ENCODE assay signal across 9 mouse cellular contexts in genomic region chr17:49512671-49513085, GRCm38 (mm10). TPM values are rescaled to one million over a fixed set of nuclear protein-coding genes. Genes with fewer than 3 reads are reported as not detected.
DNase-seq lines count a peak whose midpoint lies in the region; ATAC-seq lines count a peak whose summit lies in the region.
"Had no signal": no experiment of that assay in that cellular context is flagged by ENCODE, and none has a peak within 500 bp of the region (broad histone marks: within the 10 kb centered on the region; RNA-seq: fewer than 3 reads in every experiment).

No protein-coding gene starts in this region.

- no peaks in the 10 kb centered on the region for H3K36me3 ChIP-seq in kidney, embryonic 14.5 days (ENCODE audit: control insufficient read depth, insufficient read depth, low read length)
- H3K36me3 ChIP-seq in forebrain, embryonic 14.5 days (ENCODE audit: control insufficient read depth, insufficient read depth, low read length): no peaks in the 10 kb centered on the region
- no peaks in the 10 kb centered on the region for H3K36me3 ChIP-seq in lung, embryonic 15.5 days
- H3K36me3 ChIP-seq: embryonic facial prominence, embryonic 12.5 days had no signal

- 0 out of 2 replicates have a peak, but pooled peaks cover 8% of the 10 kb centered on the region for H3K4me1 ChIP-seq in kidney, embryonic 14.5 days (ENCODE audit: control insufficient read depth, insufficient read depth, low read length)
- peaks cover 5% of the 10 kb centered on the region; the same call in 1 of the 2 replicates for H3K4me1 ChIP-seq in forebrain, embryonic 14.5 days (ENCODE audit: control insufficient read depth, insufficient read depth, low read length)
- peaks cover 20% of the 10 kb centered on the region for H3K4me1 ChIP-seq in lung, embryonic 15.5 days

- no peak overlapping the region for H3K4me2 ChIP-seq in kidney, embryonic 14.5 days (replicated peaks; ENCODE audit: low read depth, low read length)
- no peak overlapping the region for H3K4me2 ChIP-seq in forebrain, embryonic 14.5 days (ENCODE audit: low read length)
- H3K4me2 ChIP-seq in lung, embryonic 15.5 days: no peak overlapping the region
- H3K4me2 ChIP-seq: embryonic facial prominence, embryonic 12.5 days had no signal

- peak; percentile 26 for DNase-seq in kidney, adult 11 months
- DNase-seq in adrenal gland, adult 8-10 months: peak; percentile 27
- DNase-seq in forebrain, embryonic 14.5 days (ENCODE audit: low spot score): peak; percentile 85
- no peak for DNase-seq in spleen, adult 18-20 months
- DNase-seq in gastrocnemius, postnatal 10 days: no peak
- DNase-seq in right cerebral cortex, adult 2 months (ENCODE audit: low spot score in 2 of 2): no peak

- H3K9me3 ChIP-seq in kidney, embryonic 14.5 days (ENCODE audit: control insufficient read depth, low read length): no peaks in the 10 kb centered on the region
- no peaks in the 10 kb centered on the region for H3K9me3 ChIP-seq in forebrain, embryonic 14.5 days (replicated peaks; ENCODE audit: control insufficient read depth, low read length)
- H3K9me3 ChIP-seq in lung, embryonic 15.5 days: no peaks in the 10 kb centered on the region
- H3K9me3 ChIP-seq: embryonic facial prominence, embryonic 12.5 days had no signal

- no peak for ATAC-seq in kidney, embryonic 14.5 days (ENCODE audit: low FRiP score, low TSS enrichment)
- ATAC-seq in forebrain, embryonic 14.5 days: peak; percentile 90
- 0 out of 2 replicates have a peak, but pooled peaks have one; percentile 20 for ATAC-seq in lung, embryonic 15.5 days (ENCODE audit: borderline replicate concordance, extremely low read depth, low FRiP score, low TSS enrichment)

- H3K27me3 ChIP-seq in kidney, embryonic 14.5 days (ENCODE audit: control insufficient read depth, insufficient read depth, low read length): no peaks in the 10 kb centered on the region
- H3K27me3 ChIP-seq in forebrain, embryonic 14.5 days (replicated peaks; ENCODE audit: control insufficient read depth, insufficient read depth, low read length): no peaks in the 10 kb centered on the region
- no peaks in the 10 kb centered on the region for H3K27me3 ChIP-seq in lung, embryonic 15.5 days
- H3K27me3 ChIP-seq: embryonic facial prominence, embryonic 12.5 days had no signal

- 66% methylated on average over 5 of the region's 5 CpGs for WGBS in kidney, embryonic 14.5 days
- WGBS in forebrain, embryonic 14.5 days: 16% methylated on average over 5 of the region's 5 CpGs
- WGBS in lung, embryonic 15.5 days: 22% methylated on average over 5 of the region's 5 CpGs

- no peak overlapping the region for H3K27ac ChIP-seq in kidney, embryonic 14.5 days (ENCODE audit: low read depth, low read length)
- no peak overlapping the region for H3K27ac ChIP-seq in forebrain, embryonic 14.5 days (ENCODE audit: low read depth, low read length)
- no peak overlapping the region for H3K27ac ChIP-seq in lung, embryonic 15.5 days
- H3K27ac ChIP-seq: embryonic facial prominence, embryonic 12.5 days had no signal

- no peak overlapping the region for H3K4me3 ChIP-seq in kidney, embryonic 14.5 days (ENCODE audit: low read length)
- H3K4me3 ChIP-seq in forebrain, embryonic 14.5 days (ENCODE audit: low read depth, low read length): no peak overlapping the region
- H3K4me3 ChIP-seq in lung, embryonic 15.5 days: no peak overlapping the region
- H3K4me3 ChIP-seq: embryonic facial prominence, embryonic 12.5 days had no signal

- H3K9ac ChIP-seq in kidney, embryonic 14.5 days (ENCODE audit: low read depth, low read length): no peak overlapping the region
- no peak overlapping the region for H3K9ac ChIP-seq in forebrain, embryonic 14.5 days (ENCODE audit: low read length)
- no peak overlapping the region for H3K9ac ChIP-seq in lung, embryonic 15.5 days
- H3K9ac ChIP-seq: embryonic facial prominence, embryonic 12.5 days had no signal

RNA-seq across cellular contexts. Expression of gene Daam2, which starts 51.5 kb away (rescaled TPM):
- polyA plus RNA-seq in kidney, embryonic 14.5 days (2014; fragmentation: Nextera tagmentation; extraction: Ambion mirVana): 4.7 and 7.9 TPM in 2 replicates
- total RNA-seq in adrenal gland, adult 8-10 months (2022): 10 to 100 TPM; 30.1 to 38.9 (median 36.7) TPM
- 1.0 and 1.2 TPM in 2 replicates for polyA plus RNA-seq in forebrain, embryonic 14.5 days (2014; fragmentation: Nextera tagmentation; extraction: Ambion mirVana)
- polyA plus RNA-seq in lung, embryonic 15.5 days (2015; fragmentation: Nextera tagmentation; extraction: Ambion mirVana): 14.0 and 15.8 TPM in 2 replicates
- total RNA-seq in gastrocnemius, postnatal 10 days (2021): 10 to 100 TPM; 13.1 to 13.4 TPM

Comparison
In these comparisons a context has a peak if more than half of its experiments do, and no peak if none do; other contexts are left out.
1. DNase-seq: peak in kidney, adult 11 months (single experiment), adrenal gland, adult 8-10 months (single experiment) and forebrain, embryonic 14.5 days (single experiment); none in spleen, adult 18-20 months (0 of 2), gastrocnemius, postnatal 10 days (single experiment) and right cerebral cortex, adult 2 months (0 of 2).